Mouse (Mus musculus): ENCODE data around the gene Vamp4.
"Not testable (repeated sequence)": the region's sequence is repeated elsewhere in the genome, so short reads cannot be mapped to it uniquely, and the experiment has no call there.

The Vamp4 gene

GRCm38 (mm10) chr1:162589443-162589842, 19.1 kb downstream of the Vamp4 start:
- no peak for DNase-seq (ENCODE audit: low spot score)

GRCm38 (mm10) chr1:162590415-162590997, 20.2 kb downstream of the Vamp4 start:
- DNase-seq (ENCODE audit: low spot score) = no peak

GRCm38 (mm10) chr1:162597379-162598102, 27.2 kb downstream of the Vamp4 start:
- DNase-seq (ENCODE audit: low spot score) = no peak

- no peak for DNase-seq (ENCODE audit: low spot score)
Measured at GRCm38 (mm10) chr1:162599617-162600016, 29.3 kb downstream of the Vamp4 start.

- no peak for DNase-seq (ENCODE audit: low spot score)
Measured at GRCm38 (mm10) chr1:162601288-162601687, 31.0 kb downstream of the Vamp4 start.

GRCm38 (mm10) chr1:162608127-162608526, 37.8 kb downstream of the Vamp4 start:
- DNase-seq (ENCODE audit: low spot score) = no peak

- no peak for DNase-seq (ENCODE audit: low spot score)
Measured at GRCm38 (mm10) chr1:162609633-162610250, 39.4 kb downstream of the Vamp4 start.

- DNase-seq (ENCODE audit: low spot score) = no peak
Measured at GRCm38 (mm10) chr1:162611191-162611590, 40.9 kb downstream of the Vamp4 start.

- no peak for DNase-seq (ENCODE audit: low spot score)
Measured at GRCm38 (mm10) chr1:162615511-162615910, 45.2 kb downstream of the Vamp4 start.

GRCm38 (mm10) chr1:162620487-162620886, 50.2 kb downstream of the Vamp4 start:
- DNase-seq (ENCODE audit: low spot score) = no peak

GRCm38 (mm10) chr1:162623895-162624294, 53.6 kb downstream of the Vamp4 start:
- no peak for DNase-seq (ENCODE audit: low spot score)

- DNase-seq (ENCODE audit: low spot score) = no peak
Measured at GRCm38 (mm10) chr1:162625229-162625628, 54.9 kb downstream of the Vamp4 start.

GRCm38 (mm10) chr1:162627821-162628220, 57.5 kb downstream of the Vamp4 start:
- not testable (repeated sequence) for DNase-seq (ENCODE audit: low spot score)

GRCm38 (mm10) chr1:162628326-162628725, 58.0 kb downstream of the Vamp4 start:
- not testable (repeated sequence) for DNase-seq (ENCODE audit: low spot score)

- not testable (repeated sequence) for DNase-seq (ENCODE audit: low spot score)
Measured at GRCm38 (mm10) chr1:162635291-162635931, 65.1 kb downstream of the Vamp4 start.

GRCm38 (mm10) chr1:162636516-162636915, 66.2 kb downstream of the Vamp4 start:
- DNase-seq (ENCODE audit: low spot score) = no peak

GRCm38 (mm10) chr1:162638535-162638934, 68.2 kb downstream of the Vamp4 start:
- DNase-seq (ENCODE audit: low spot score) = no peak

GRCm38 (mm10) chr1:162639051-162639750, 68.9 kb downstream of the Vamp4 start, which contains the start of gene Myoc:
Myoc (plus strand) TSS chr1:162639155.
- no peak for DNase-seq (ENCODE audit: low spot score)

- no peak for DNase-seq (ENCODE audit: low spot score)
Measured at GRCm38 (mm10) chr1:162639861-162640260, 69.5 kb downstream of the Vamp4 start.

GRCm38 (mm10) chr1:162642591-162642990, 72.3 kb downstream of the Vamp4 start:
- no peak for DNase-seq (ENCODE audit: low spot score)

GRCm38 (mm10) chr1:162643752-162644151, 73.4 kb downstream of the Vamp4 start:
- peak; percentile 42 for DNase-seq (ENCODE audit: low spot score)

- no peak for DNase-seq (ENCODE audit: low spot score)
Measured at GRCm38 (mm10) chr1:162646083-162646686, 75.9 kb downstream of the Vamp4 start.

All from ovary, postnatal 14 days (tissue).